Mouse (Mus musculus) subcutaneous adipose tissue, adult 2 months (tissue): ENCODE measurements around the gene Mri1. TPM values are rescaled to one million over a fixed set of nuclear protein-coding genes. Genes with fewer than 3 reads are reported as not detected.

Experiments
- polyA plus RNA-seq: library from polyadenylated mRNA; depleted of rRNA; stranded (reverse); fragments of >200 nt; gene quantifications from 2 replicates; pipeline ENCODE4 v1.2.3, GENCODE M21; 2012; ENCODE audit warnings: low replicate concordance; rRNA removed

The Mri1 gene
- polyA plus RNA-seq = 33.1 and 104 TPM in 2 replicates

DNA sequence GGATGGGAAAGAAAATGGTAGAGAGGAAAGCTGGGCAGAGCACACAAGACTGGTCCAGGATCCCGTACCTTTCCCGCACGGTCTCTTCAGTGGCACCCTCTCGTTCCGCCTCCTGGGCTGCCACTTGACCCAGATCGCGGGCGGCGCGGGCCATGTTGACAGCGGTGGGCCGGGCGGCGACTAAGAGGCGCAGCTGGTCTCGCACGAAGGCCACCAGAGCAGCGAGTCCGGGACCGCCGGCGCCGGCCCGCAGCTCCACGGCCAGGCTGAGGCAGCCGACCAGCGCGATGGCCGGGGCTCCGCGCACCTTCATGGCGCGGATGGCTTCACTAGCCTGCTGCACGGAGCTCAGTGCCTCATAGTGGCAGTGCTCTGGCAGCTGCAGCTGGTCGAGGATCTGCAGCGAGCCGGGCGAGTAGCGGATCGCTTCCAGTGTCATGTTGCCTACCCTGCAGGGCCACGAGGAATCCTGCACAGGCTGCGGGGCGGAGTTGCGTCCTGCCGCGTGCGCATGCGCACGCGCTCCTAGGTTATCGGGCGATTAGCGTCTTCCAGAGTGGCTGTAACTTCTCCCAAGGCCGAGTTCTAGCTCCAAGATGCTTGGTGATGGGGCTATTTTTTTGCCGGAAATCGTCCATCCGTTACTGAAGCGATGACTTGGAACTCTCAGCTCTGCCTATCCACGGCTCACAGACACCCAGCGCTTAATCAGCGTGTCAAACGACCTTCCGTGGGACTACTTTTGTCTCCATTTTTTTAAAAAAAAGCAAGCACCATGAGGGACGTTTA, at the start of gene Mri1:
Gene Mri1 (minus strand): TSS at position 505 of the 789 bp plus-strand sequence.

DNA sequence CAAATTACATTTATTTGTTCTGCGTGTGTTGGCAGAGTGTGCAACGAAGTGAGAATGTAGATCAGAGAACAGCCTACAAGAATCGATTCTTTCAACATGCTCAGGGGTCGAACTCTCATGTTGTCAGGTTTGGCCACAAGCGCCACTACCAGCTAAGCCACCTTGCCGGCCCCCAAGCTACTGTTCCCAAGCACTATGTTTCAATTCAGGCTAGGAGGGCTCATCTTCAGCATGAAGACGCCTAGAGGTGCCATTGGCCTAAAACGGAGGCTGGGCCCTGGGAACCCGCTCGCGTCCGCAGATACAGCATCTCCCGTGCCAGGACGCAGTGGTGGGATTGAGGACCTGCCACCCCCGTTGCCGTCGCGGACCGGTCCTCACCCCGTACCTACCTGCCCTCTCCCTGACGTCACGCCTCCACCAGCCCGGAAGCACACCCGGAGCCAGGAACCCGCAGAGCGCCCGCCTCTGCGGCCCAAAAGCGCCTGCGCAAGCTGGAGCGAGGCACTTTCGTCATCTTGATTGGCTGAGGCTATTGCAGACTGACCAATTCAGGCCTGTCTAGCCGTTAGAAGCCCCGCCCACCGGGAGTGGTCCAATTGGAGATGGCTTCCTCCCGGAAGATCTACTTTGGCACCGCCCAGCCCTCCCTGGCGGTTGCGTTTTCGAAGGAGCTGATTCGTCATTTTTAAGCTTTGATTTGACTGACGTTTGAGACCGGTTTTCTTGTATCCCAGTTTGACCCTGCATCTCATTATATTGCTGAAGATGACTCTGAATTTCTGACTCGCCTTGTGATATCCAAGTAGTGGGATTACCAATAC, 13.0 kb upstream of the Mri1 start, which contains the start of gene Ccdc130:
Gene Ccdc130 (minus strand): TSS at position 431 of the 824 bp plus-strand sequence.

DNA sequence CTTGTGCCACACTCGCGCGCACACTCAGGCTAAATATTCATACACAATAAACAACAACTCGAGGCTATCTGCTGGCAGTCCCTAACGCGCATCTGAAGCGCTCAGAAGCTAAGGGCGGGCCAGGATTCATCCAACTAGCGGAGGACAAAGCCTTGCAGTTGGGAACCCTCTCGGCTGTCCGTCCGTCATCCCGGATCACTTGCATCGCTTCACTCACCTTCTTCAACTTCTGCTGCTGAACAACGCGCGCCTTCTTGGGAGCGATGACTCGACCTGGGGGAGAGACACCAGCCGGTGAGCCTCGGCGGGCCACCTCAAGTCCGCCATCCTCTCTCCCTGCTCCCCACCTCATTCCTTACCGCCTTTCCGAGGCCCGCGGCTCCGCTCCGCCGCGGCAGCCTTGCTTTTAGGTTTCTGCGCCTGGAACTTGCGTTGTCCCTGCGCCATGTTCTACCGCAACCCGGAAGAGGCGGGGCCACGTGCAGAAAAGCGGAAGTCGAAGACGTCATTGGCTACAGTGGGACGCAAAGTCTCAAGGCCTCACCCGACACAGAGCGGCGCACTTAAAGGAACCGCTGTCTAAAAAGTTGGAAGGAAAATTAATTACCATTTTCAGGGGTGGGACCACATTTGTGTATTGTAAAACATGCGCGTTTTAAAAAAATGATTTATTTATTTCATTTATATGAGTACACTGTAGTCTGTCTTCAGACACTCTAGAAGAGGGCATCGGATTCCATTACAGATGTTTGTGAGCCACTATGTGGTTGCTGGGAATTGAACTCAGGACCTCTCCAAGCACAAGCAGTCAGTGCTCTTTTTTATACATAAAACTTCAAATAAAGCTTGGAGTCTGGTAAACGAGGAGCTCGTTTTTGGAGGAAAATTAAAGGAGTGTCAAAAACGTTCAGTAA, 7.6 kb downstream of the Mri1 start, which contains the start of gene D8Ertd738e:
Gene D8Ertd738e (minus strand): TSS at position 463 of the 914 bp plus-strand sequence.

DNA sequence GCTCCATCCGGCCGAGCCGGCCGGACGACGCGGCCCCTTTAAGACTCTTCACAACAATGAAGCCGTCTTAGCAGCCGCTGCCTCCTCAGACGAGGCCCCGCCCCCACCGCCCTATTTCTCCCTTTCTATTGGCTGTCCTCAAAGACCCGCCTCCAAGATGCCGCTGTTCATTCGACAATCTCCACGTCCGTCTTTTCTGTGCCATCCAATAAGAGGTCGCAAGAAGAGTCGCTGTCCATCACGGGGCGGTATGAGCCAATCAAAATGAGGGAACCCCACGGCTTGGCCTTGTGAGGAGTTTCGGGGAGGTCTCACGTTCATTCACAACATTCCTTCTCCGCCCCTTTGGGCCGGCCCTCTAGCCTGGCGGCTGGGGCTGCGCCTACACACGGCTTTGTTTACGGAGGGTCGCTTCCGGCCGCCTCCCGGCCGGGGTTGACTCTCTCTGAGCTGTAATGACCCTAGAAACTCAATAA, 20.1 kb downstream of the Mri1 start, which contains the start of gene Zswim4:
Gene Zswim4 (minus strand): TSS at position 58 of the 476 bp plus-strand sequence.

Other genes starting within 250 kb of the Mri1 start
- gene 2210011C24Rik, start 245.2 kb downstream of the Mri1 start, polyA plus RNA-seq = 0.24 and 0.27 TPM in 2 replicates
- 0.24 and 2.2 TPM in 2 replicates for gene Palm3, start 235.9 kb downstream of the Mri1 start, polyA plus RNA-seq
- 6.8 and 7.1 TPM in 2 replicates for gene Il27ra, start 214.7 kb downstream of the Mri1 start, polyA plus RNA-seq
- gene Rln3, start 212.3 kb downstream of the Mri1 start, polyA plus RNA-seq = 0.23 and 0.31 TPM in 2 replicates
- 0.59 and 2.2 TPM in 2 replicates for gene Gm10643, start 192.2 kb downstream of the Mri1 start, polyA plus RNA-seq
- gene Rfx1, start 190.5 kb downstream of the Mri1 start, polyA plus RNA-seq = 13.7 and 31.8 TPM in 2 replicates
- 30.1 and 50.5 TPM in 2 replicates for gene Dcaf15, start 152.6 kb downstream of the Mri1 start, polyA plus RNA-seq
- gene Podnl1, start 131.3 kb downstream of the Mri1 start, polyA plus RNA-seq = 2.0 and 2.4 TPM in 2 replicates
- gene Cc2d1a, start 109.4 kb downstream of the Mri1 start, polyA plus RNA-seq = 22.7 and 43.0 TPM in 2 replicates
- gene 4930432K21Rik, start 109.3 kb downstream of the Mri1 start, polyA plus RNA-seq = 0.67 and 1.2 TPM in 2 replicates
- gene Nanos3, start 72.1 kb downstream of the Mri1 start, polyA plus RNA-seq = 0.73 and 4.0 TPM in 2 replicates
- gene Zswim4, start 20.3 kb downstream of the Mri1 start, polyA plus RNA-seq = 11.0 and 16.1 TPM in 2 replicates
- 129 and 160 TPM in 2 replicates for gene D8Ertd738e, start 7.6 kb downstream of the Mri1 start, polyA plus RNA-seq
- 35.7 and 49.0 TPM in 2 replicates for gene Ccdc130, start 13.1 kb upstream of the Mri1 start, polyA plus RNA-seq
- gene Cacna1a, start 131.1 kb upstream of the Mri1 start, polyA plus RNA-seq = 14.5 and 37.4 TPM in 2 replicates